Mouse (Mus musculus) thymus, adult 2 months (tissue): ENCODE measurements at regions not wholly inside any gene's neighbourhood (a gene's known extent, or its start where the extent isn't known, plus 50 kb on each side); places are given as distances from the start of the nearest gene placed in this dataset.

ENCODE experiments used
- DNase-seq: peaks from one replicate; pipeline ENCODE4 v3.0.0; 2021
- H3K27ac ChIP-seq: fragments of 200-500 bp; 2 replicates; pipeline ENCODE4 v1.5.1; 2012; ENCODE audit warnings: low read length, control low read depth; ENCODE audit not compliant: control insufficient read depth, insufficient read depth
- H3K27me3 ChIP-seq: fragments of 200-500 bp; 2 replicates; pipeline ENCODE4 v1.6.1; 2012; ENCODE audit warnings: mild to moderate bottlenecking, low read length, moderate library complexity, mixed read lengths; ENCODE audit not compliant: control insufficient read depth, insufficient read depth
- H3K36me3 ChIP-seq: fragments of 200-500 bp; 2 replicates; pipeline ENCODE4 v1.6.1; 2012; ENCODE audit warnings: mild to moderate bottlenecking, low read length, moderate library complexity; ENCODE audit not compliant: control insufficient read depth, insufficient read depth
- H3K4me1 ChIP-seq: fragments of 200-500 bp; replicated peaks from 2 replicates; pipeline ENCODE4 v1.6.1; 2012; ENCODE audit warnings: low read length; ENCODE audit not compliant: control insufficient read depth, insufficient read depth
- H3K4me3 ChIP-seq: fragments of 200-500 bp; 2 replicates; pipeline ENCODE4 v1.5.1; 2012; ENCODE audit warnings: mild to moderate bottlenecking, low read length, control low read depth, moderate library complexity; ENCODE audit not compliant: control insufficient read depth, insufficient read depth
- CTCF ChIP-seq: fragments of 200-500 bp; IDR thresholded peaks from 2 replicates; pipeline ENCODE4 v1.5.1; 2012; ENCODE audit warnings: mild to moderate bottlenecking, control low read depth, low read length, moderate library complexity, borderline replicate concordance; ENCODE audit not compliant: control insufficient read depth, poor library complexity, insufficient read depth; ENCODE audit errors: extremely low read depth
- POLR2A ChIP-seq: fragments of 200-500 bp; IDR thresholded peaks from 2 replicates; pipeline ENCODE4 v1.6.1; 2012; ENCODE audit warnings: mild to moderate bottlenecking, low read length, control low read depth, moderate library complexity; ENCODE audit not compliant: control insufficient read depth, poor library complexity, insufficient read depth; ENCODE audit errors: extremely low read depth
- WGBS: fragments of 180-500 bp; shearing (Covaris S2); methylation state at CpG from one replicate; pipeline ENCODE4 v1.1.7; 2018; 5-methylcytosine and 5-hydroxymethylcytosine counted together

- no peaks in the 10 kb centered on the region for H3K4me1 ChIP-seq
- H3K4me3 ChIP-seq, result no peak overlapping the region
- H3K27ac ChIP-seq, result no peak overlapping the region
- 30% methylated on average over 2 of the region's 2 CpGs for WGBS
- H3K27me3 ChIP-seq, result no peaks in the 10 kb centered on the region
- TF ChIP-seq CTCF (no peak), POLR2A (no peak)
- no peaks in the 10 kb centered on the region for H3K36me3 ChIP-seq
- no peak for DNase-seq
Observed at GRCm38 (mm10) chr13:110866713-110867112, 388.1 kb upstream of the Actbl2 start.

GRCm38 (mm10) chr13:110871125-110871775 is 383.6 kb upstream of the Actbl2 start:
- 89% methylated on average over 4 of the region's 4 CpGs for WGBS

GRCm38 (mm10) chr13:110871776-110872135 is 383.1 kb upstream of the Actbl2 start:
- Histone ChIP-seq H3K27ac (no peak overlapping the region), H3K4me3 (no peak overlapping the region), H3K4me1 (no peaks in the 10 kb centered on the region), H3K36me3 (no peaks in the 10 kb centered on the region), H3K27me3 (no peaks in the 10 kb centered on the region)
- WGBS, result 94% methylated on average over 1 of the region's 1 CpGs
- no peak for DNase-seq
- no peak for TF ChIP-seq POLR2A
- TF ChIP-seq CTCF, result no peak

More at GRCm38 (mm10) chr13:110871125-110871775, 383.6 kb upstream of the Actbl2 start:
- Histone ChIP-seq H3K4me1 (no peaks in the 10 kb centered on the region), H3K27me3 (no peaks in the 10 kb centered on the region), H3K36me3 (no peaks in the 10 kb centered on the region), H3K27ac (no peak overlapping the region), H3K4me3 (no peak overlapping the region)
- no peak for DNase-seq
- no peak for TF ChIP-seq POLR2A
- TF ChIP-seq CTCF, result no peak

GRCm38 (mm10) chr13:110881573-110881972 is 373.2 kb upstream of the Actbl2 start:
- Histone ChIP-seq H3K27me3 (no peaks in the 10 kb centered on the region), H3K4me1 (no peaks in the 10 kb centered on the region), H3K27ac (no peak overlapping the region), H3K4me3 (no peak overlapping the region), H3K36me3 (no peaks in the 10 kb centered on the region)
- no peak for TF ChIP-seq CTCF
- TF ChIP-seq POLR2A, result no peak
- no peak for DNase-seq
- WGBS, result 91% methylated on average over 3 of the region's 3 CpGs

GRCm38 (mm10) chr13:110882173-110882572 is 372.6 kb upstream of the Actbl2 start:
- 90% methylated on average over 3 of the region's 3 CpGs for WGBS
- no peaks in the 10 kb centered on the region for H3K36me3 ChIP-seq
- TF ChIP-seq CTCF (no peak), POLR2A (no peak)
- no peak for DNase-seq
- no peaks in the 10 kb centered on the region for H3K4me1 ChIP-seq
- no peaks in the 10 kb centered on the region for H3K27me3 ChIP-seq
- H3K27ac ChIP-seq, result no peak overlapping the region
- no peak overlapping the region for H3K4me3 ChIP-seq

- Histone ChIP-seq H3K36me3 (no peaks in the 10 kb centered on the region), H3K27me3 (no peaks in the 10 kb centered on the region), H3K27ac (no peak overlapping the region), H3K4me1 (no peaks in the 10 kb centered on the region), H3K4me3 (no peak overlapping the region)
- no peak for DNase-seq
- TF ChIP-seq POLR2A (no peak), CTCF (no peak)
- WGBS, result 91% methylated on average over 10 of the region's 10 CpGs
Observed at GRCm38 (mm10) chr13:110882661-110883172, 372.1 kb upstream of the Actbl2 start.

DNA sequence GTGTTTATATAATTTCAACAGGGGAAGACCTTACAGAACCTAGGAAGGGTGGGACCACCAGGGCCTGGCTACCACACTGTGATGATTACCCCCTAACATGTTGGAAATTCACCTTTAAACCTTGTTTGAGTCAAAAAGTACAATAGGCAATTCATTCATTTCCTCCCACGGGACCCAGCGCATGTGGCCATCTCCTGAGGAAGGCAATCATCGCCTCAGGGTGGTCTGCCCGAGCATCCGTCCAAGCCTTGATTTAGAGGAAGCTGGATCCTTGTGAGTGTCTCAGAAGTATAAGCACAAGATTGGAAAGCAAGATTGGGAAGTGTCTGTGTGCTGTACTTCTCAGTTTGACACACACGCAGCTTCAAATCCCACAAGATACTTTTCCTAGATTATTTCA is 360.9 kb upstream of the Actbl2 start:
- Histone ChIP-seq H3K27me3 (no peaks in the 10 kb centered on the region), H3K4me3 (no peak overlapping the region), H3K36me3 (no peaks in the 10 kb centered on the region), H3K27ac (no peak overlapping the region), H3K4me1 (no peaks in the 10 kb centered on the region)
- DNase-seq, result no peak
- TF ChIP-seq CTCF, result no peak
- no peak for TF ChIP-seq POLR2A
- WGBS, result 90% methylated on average over 6 of the region's 6 CpGs
